Mouse (Mus musculus): ENCODE data around the gene Ccdc88c. TPM values are rescaled to one million over a fixed set of nuclear protein-coding genes. Genes with fewer than 3 reads are reported as not detected.

The Ccdc88c gene
- polyA plus RNA-seq, 1 experiment from 2014 or later = 13.3 TPM

MicroRNA genes within 50 kb of the gene (microRNA counts, 519-probe panel; counts per million panel counts)
- microRNA mmu-miR-1190 = not detected

Small RNA genes within 50 kb of the gene (microRNA-seq; reads per million reads assigned to microRNA genes)
- not detected for gene Mir1190

Other genes starting within 250 kb of the Ccdc88c start
- 3.2 and 3.6 TPM in 2 replicates for gene Dglucy, start 250.0 kb downstream of the Ccdc88c start, polyA plus RNA-seq (2014; fragmentation: Nextera tagmentation; extraction: Ambion mirVana)
- 3.1 and 3.7 TPM in 2 replicates for gene Gpr68, start 120.9 kb downstream of the Ccdc88c start, polyA plus RNA-seq (2014; fragmentation: Nextera tagmentation; extraction: Ambion mirVana)
- gene Ppp4r3a, start 54.6 kb upstream of the Ccdc88c start, polyA plus RNA-seq (2014; fragmentation: Nextera tagmentation; extraction: Ambion mirVana) = 29.1 and 33.6 TPM in 2 replicates